Mouse (Mus musculus) G1E (cell line): ENCODE measurements at regions not wholly inside any gene's neighbourhood (a gene's known extent, or its start where the extent isn't known, plus 50 kb on each side); places are given as distances from the start of the nearest gene placed in this dataset.

Source experiments
- CTCF ChIP-seq: IDR thresholded peaks from 2 replicates; pipeline ENCODE4 v1.5.1; 2012; ENCODE audit warnings: low read depth, low read length, inconsistent platforms, mixed read lengths
- GATA1 ChIP-seq: IDR thresholded peaks from 2 replicates; pipeline ENCODE4 v1.6.1; 2012; ENCODE audit warnings: borderline replicate concordance, low read length, inconsistent platforms, mixed read lengths
- POLR2AphosphoS5 ChIP-seq: IDR thresholded peaks from 2 replicates; pipeline ENCODE4 v1.6.1; 2012; ENCODE audit warnings: low read depth, low read length, inconsistent platforms; ENCODE audit not compliant: insufficient replicate concordance
- TAL1 ChIP-seq: conservative IDR thresholded peaks from 2 replicates; pipeline ENCODE4 v1.6.1; 2012; ENCODE audit warnings: low read depth, low read length, inconsistent platforms, mixed read lengths

DNA sequence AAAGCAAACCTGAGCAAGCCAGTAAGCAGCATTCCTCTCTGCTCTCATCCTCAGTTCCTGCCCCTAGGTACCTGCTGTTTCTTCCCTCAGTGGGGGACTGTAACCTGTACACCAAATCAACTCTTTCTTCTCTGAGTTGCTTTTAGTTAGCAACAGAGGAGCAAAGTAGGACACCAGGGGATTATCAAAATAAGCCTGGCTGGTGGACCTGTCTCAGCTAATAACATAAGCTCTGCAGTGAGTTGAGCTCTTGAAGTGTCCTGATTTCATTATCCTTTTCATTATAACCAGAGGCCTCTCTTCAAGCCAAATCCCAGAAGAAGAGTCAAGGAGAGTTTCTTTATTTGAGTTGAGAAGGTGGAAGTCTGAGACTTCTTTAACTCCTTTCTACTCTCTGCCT, 145.5 kb upstream of the Epha4 start:
- no peak for TF ChIP-seq CTCF
- no peak for TF ChIP-seq GATA1
- no peak for TF ChIP-seq POLR2AphosphoS5
- TF ChIP-seq TAL1, result no peak
